Mouse (Mus musculus) lung, embryonic 15.5 days (tissue): ENCODE measurements around the gene Spata2l. TPM values are rescaled to one million over a fixed set of nuclear protein-coding genes. Genes with fewer than 3 reads are reported as not detected.
"Not testable (repeated sequence)": the region's sequence is repeated elsewhere in the genome, so short reads cannot be mapped to it uniquely, and the experiment has no call there.

Experiments used
- ATAC-seq: fragments of 200-750 bp; cut with Nextera tagmentation; 2 replicates; pipeline ENCODE4 v1.8.0; 2017; ENCODE audit warnings: moderate number of reproducible peaks, borderline replicate concordance; ENCODE audit not compliant: low FRiP score, low TSS enrichment; ENCODE audit errors: extremely low read depth
- H3K27ac ChIP-seq: fragments of 300-500 bp; sonication (generic); 2 replicates; pipeline ENCODE4 v1.5.1; 2015; ENCODE audit warnings: moderate library complexity, mild to moderate bottlenecking, inconsistent platforms
- H3K27me3 ChIP-seq: fragments of 300-500 bp; sonication (generic); 2 replicates; pipeline ENCODE4 v1.6.1; 2015; ENCODE audit warnings: inconsistent platforms
- H3K36me3 ChIP-seq: fragments of 300-500 bp; sonication (generic); 2 replicates; pipeline ENCODE4 v1.6.1; 2015; ENCODE audit warnings: inconsistent platforms
- H3K4me1 ChIP-seq: fragments of 300-500 bp; sonication (generic); 2 replicates; pipeline ENCODE4 v1.6.1; 2015; ENCODE audit warnings: inconsistent platforms
- H3K4me2 ChIP-seq: fragments of 300-500 bp; sonication (generic); 2 replicates; pipeline ENCODE4 v1.6.1; 2015; ENCODE audit warnings: inconsistent platforms, mild to moderate bottlenecking, moderate library complexity
- H3K4me3 ChIP-seq: fragments of 300-500 bp; sonication (generic); 2 replicates; pipeline ENCODE4 v1.5.1; 2015; ENCODE audit warnings: mild to moderate bottlenecking, inconsistent platforms
- H3K9ac ChIP-seq: fragments of 300-500 bp; sonication (generic); 2 replicates; pipeline ENCODE4 v1.6.1; 2015; ENCODE audit warnings: inconsistent platforms
- H3K9me3 ChIP-seq: fragments of 300-500 bp; sonication (generic); 2 replicates; pipeline ENCODE4 v1.6.1; 2016; ENCODE audit warnings: inconsistent platforms
- WGBS: fragments of 180-500 bp; shearing (Covaris S2); methylation state at CpG from one replicate; pipeline ENCODE4 v1.1.7; 2015; 5-methylcytosine and 5-hydroxymethylcytosine counted together
- polyA plus RNA-seq: library from polyadenylated mRNA; unstranded; fragments of >200 nt; fragmentation: Nextera tagmentation; extraction: Ambion mirVana; gene quantifications from 2 replicates; pipeline ENCODE4 v1.2.1, GENCODE M21; 2015

Gene Spata2l
- polyA plus RNA-seq, 1 experiment from 2014 or later, result 4.6 TPM

DNA sequence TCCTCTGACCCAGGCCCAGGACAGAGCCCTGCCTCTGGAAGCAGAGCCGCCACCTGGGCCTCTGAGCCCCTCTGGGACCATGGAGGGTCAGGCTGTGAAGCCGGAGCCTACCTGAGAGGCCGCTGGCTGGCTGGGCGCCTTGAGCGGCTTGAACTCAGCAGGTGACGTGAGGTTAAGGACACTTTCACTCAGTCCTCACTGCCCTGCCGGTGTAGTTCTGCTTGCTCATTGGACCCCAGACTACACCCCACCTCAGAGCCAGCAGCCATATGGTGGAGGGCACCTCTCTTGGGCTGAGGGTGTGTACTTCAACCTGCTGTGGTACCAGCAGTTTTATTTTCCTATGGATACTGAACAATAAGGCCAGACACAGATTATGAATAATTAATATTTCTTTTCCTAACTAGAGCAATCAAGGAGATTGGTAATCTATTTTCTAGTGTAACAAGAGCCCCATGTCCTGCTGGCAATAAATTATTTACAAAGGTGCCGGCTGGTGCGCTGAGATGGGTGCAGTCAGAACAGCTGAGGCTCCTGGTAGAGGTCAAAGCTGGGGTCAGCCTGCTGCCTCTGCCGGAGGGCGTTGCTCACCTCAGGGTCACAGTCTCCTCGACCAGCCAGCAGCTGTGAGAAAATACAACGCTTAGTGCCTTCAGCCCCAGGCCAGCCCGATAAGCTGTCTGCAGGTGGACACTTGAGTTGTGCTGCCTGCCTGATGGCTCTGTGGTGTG, 32.1 kb upstream of the Spata2l start:
- H3K9ac ChIP-seq, result no peak overlapping the region
- no peak for ATAC-seq
- H3K36me3 ChIP-seq, result peaks cover 61% of the 10 kb centered on the region
- no peak overlapping the region for H3K27ac ChIP-seq
- no peaks in the 10 kb centered on the region for H3K27me3 ChIP-seq
- H3K4me3 ChIP-seq, result no peak overlapping the region
- H3K9me3 ChIP-seq, result no peaks in the 10 kb centered on the region
- no peaks in the 10 kb centered on the region for H3K4me1 ChIP-seq
- whole genome bisulfite sequencing, result 70% methylated on average over 14 of the region's 14 CpGs
- no peak overlapping the region for H3K4me2 ChIP-seq

DNA sequence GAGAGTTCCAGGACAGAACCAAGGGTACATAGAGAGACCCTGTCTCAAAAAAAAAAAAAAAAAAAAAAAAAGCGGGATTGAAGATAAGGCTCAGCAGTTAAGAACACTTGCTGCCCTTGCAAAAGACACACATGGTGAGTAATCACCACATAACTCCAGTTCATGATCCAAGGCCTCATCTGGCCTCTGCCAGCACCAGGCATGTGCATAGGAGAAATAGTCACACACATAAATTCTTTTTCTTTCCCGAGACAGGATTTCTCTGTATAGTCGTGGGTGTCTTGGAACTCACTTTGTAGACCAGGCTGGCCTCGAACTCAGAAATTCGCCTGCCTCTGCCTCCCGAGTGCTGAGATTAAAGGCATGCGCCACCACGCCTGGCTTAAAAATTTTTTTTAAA, 21.6 kb upstream of the Spata2l start:
- H3K36me3 ChIP-seq, result peaks cover 56% of the 10 kb centered on the region
- not testable (repeated sequence) for H3K9me3 ChIP-seq, H3K4me2 ChIP-seq, H3K27ac ChIP-seq, H3K9ac ChIP-seq, H3K4me3 ChIP-seq, ATAC-seq, H3K27me3 ChIP-seq
- H3K4me1 ChIP-seq, result peaks cover 19% of the 10 kb centered on the region
- 89% methylated on average over 8 of the region's 8 CpGs for WGBS

GRCm38 (mm10) chr8:123257114-123257513, 21.1 kb upstream of the Spata2l start:
- H3K36me3 ChIP-seq, result peaks cover 54% of the 10 kb centered on the region
- H3K9me3 ChIP-seq, result no peaks in the 10 kb centered on the region
- peaks cover 20% of the 10 kb centered on the region for H3K4me1 ChIP-seq
- H3K27ac ChIP-seq, result no peak overlapping the region
- ATAC-seq, result no peak
- H3K4me2 ChIP-seq, result no peak overlapping the region
- no peak overlapping the region for H3K9ac ChIP-seq
- no peaks in the 10 kb centered on the region for H3K27me3 ChIP-seq
- H3K4me3 ChIP-seq, result no peak overlapping the region
- 85% methylated on average over 3 of the region's 3 CpGs for WGBS

DNA sequence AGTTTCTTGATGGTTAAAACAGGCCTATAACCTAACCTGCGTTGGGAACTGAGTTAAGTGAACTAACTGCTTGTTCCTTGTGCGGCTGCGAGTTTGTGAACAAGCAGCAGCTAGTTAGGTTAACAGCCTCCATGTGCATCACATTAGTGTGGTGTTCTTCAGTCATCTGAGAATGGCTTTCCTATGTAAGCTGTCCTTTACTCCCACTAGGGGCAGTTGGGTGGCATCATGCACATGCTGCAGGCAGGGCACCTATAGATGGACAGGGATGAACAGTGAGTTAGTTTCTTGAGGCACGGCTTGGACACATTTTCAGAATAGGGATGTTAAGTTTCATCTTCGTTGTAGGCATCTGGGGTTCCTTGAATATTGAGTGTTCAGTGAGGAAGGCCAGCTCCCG, 19.1 kb upstream of the Spata2l start:
- peak overlapping the region; percentile 90 for H3K4me3 ChIP-seq
- H3K4me2 ChIP-seq, result peak overlapping the region; percentile 92
- no peaks in the 10 kb centered on the region for H3K9me3 ChIP-seq
- peaks cover 52% of the 10 kb centered on the region for H3K36me3 ChIP-seq
- H3K27ac ChIP-seq, result no peak overlapping the region
- ATAC-seq, result no peak
- peak overlapping the region; percentile 97 for H3K9ac ChIP-seq
- WGBS, result 69% methylated on average over 6 of the region's 6 CpGs
- H3K4me1 ChIP-seq, result peaks cover 20% of the 10 kb centered on the region
- no peaks in the 10 kb centered on the region for H3K27me3 ChIP-seq

- Histone ChIP-seq H3K4me3 (peak within 1 kb of the TSS; percentile 90), H3K27ac (peak within 1 kb of the TSS; percentile 69), H3K4me2 (peak within 1 kb of the TSS; percentile 92), H3K9ac (peak within 1 kb of the TSS; percentile 97), H3K27me3 (no peaks in the 10 kb centered on the region), H3K36me3 (peaks cover 51% of the 10 kb centered on the region), H3K9me3 (no peaks in the 10 kb centered on the region), H3K4me1 (peaks cover 20% of the 10 kb centered on the region)
- ATAC-seq, result peak; percentile 96
- WGBS, result under 1% methylated on average over 91 of the region's 99 CpGs
These were observed 18.3 kb upstream of the Spata2l start, which contains the start of the genes Zfp276 and Vps9d1 for GRCm38 (mm10) chr8:123254099-123254885. Gene Zfp276 (plus strand): TSS chr8:123254195. Gene Vps9d1 (minus strand): TSS chr8:123254348.

GRCm38 (mm10) chr8:123253451-123254098, 17.5 kb upstream of the Spata2l start:
- H3K36me3 ChIP-seq, result peaks cover 51% of the 10 kb centered on the region
- no peaks in the 10 kb centered on the region for H3K9me3 ChIP-seq
- H3K4me3 ChIP-seq, result peak overlapping the region; percentile 90
- ATAC-seq, result no peak; the same call in 1 of the 2 replicates
- WGBS, result under 1% methylated on average over 40 of the region's 40 CpGs
- H3K9ac ChIP-seq, result peak overlapping the region; percentile 97
- H3K4me1 ChIP-seq, result peaks cover 20% of the 10 kb centered on the region
- peak overlapping the region; percentile 69 for H3K27ac ChIP-seq
- peak overlapping the region; percentile 92 for H3K4me2 ChIP-seq
- no peaks in the 10 kb centered on the region for H3K27me3 ChIP-seq

- Histone ChIP-seq H3K9ac (peak overlapping the region; percentile 97; the same call in 1 of the 2 replicates), H3K27me3 (no peaks in the 10 kb centered on the region), H3K4me2 (peak overlapping the region; percentile 92), H3K27ac (no peak overlapping the region), H3K4me1 (peaks cover 20% of the 10 kb centered on the region), H3K4me3 (peak overlapping the region; percentile 90), H3K36me3 (peaks cover 51% of the 10 kb centered on the region), H3K9me3 (no peaks in the 10 kb centered on the region)
- 41% methylated on average over 4 of the region's 4 CpGs for WGBS
- ATAC-seq, result no peak
These were observed 16.9 kb upstream of the Spata2l start for GRCm38 (mm10) chr8:123252925-123253324.

DNA sequence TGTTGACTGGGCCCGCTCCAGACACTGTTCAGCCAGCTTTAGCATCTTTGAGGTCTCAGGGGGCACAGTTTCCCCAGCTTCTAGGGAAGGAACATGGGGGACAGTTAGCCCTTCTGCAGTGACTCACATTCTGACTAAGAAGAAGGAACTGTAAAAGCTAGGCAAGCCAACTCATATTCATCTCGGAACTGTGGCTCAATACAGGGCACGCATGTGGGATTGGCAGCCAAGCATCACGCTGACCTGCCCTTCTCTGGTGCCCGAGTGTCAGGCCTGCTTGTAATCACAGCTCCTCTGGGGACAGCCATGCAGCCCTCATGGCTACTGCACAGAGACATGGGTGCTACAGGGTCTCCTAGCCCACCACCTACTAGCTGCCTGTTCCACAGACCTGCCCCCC, 14.9 kb upstream of the Spata2l start:
- Histone ChIP-seq H3K4me3 (no peak overlapping the region), H3K27ac (no peak overlapping the region), H3K4me1 (peaks cover 20% of the 10 kb centered on the region), H3K27me3 (no peaks in the 10 kb centered on the region), H3K36me3 (peaks cover 52% of the 10 kb centered on the region), H3K9ac (no peak overlapping the region), H3K4me2 (no peak overlapping the region), H3K9me3 (no peaks in the 10 kb centered on the region)
- 91% methylated on average over 5 of the region's 5 CpGs for WGBS
- no peak for ATAC-seq

GRCm38 (mm10) chr8:123248596-123248995, 12.6 kb upstream of the Spata2l start:
- H3K27ac ChIP-seq, result no peak overlapping the region
- H3K4me3 ChIP-seq, result no peak overlapping the region
- peaks cover 66% of the 10 kb centered on the region for H3K36me3 ChIP-seq
- H3K4me2 ChIP-seq, result no peak overlapping the region
- no peaks in the 10 kb centered on the region for H3K27me3 ChIP-seq
- H3K4me1 ChIP-seq, result peaks cover 9% of the 10 kb centered on the region
- 84% methylated on average over 8 of the region's 8 CpGs for WGBS
- H3K9me3 ChIP-seq, result no peaks in the 10 kb centered on the region
- H3K9ac ChIP-seq, result no peak overlapping the region
- ATAC-seq, result no peak

- WGBS, result 96% methylated on average over 6 of the region's 6 CpGs
- peaks cover 66% of the 10 kb centered on the region for H3K36me3 ChIP-seq
- 0 out of 2 replicates have a peak, but pooled peaks have one; percentile 24 for ATAC-seq
- no peaks in the 10 kb centered on the region for H3K9me3 ChIP-seq
- H3K4me3 ChIP-seq, result no peak overlapping the region
- no peak overlapping the region for H3K27ac ChIP-seq
- H3K4me1 ChIP-seq, result peaks cover 2% of the 10 kb centered on the region
- no peaks in the 10 kb centered on the region for H3K27me3 ChIP-seq
- H3K4me2 ChIP-seq, result no peak overlapping the region
- no peak overlapping the region for H3K9ac ChIP-seq
These were observed 11.7 kb upstream of the Spata2l start for GRCm38 (mm10) chr8:123247748-123248147.

- H3K4me1 ChIP-seq, result no peaks in the 10 kb centered on the region
- H3K9me3 ChIP-seq, result no peaks in the 10 kb centered on the region
- H3K27me3 ChIP-seq, result no peaks in the 10 kb centered on the region
- no peak overlapping the region for H3K9ac ChIP-seq
- no peak for ATAC-seq
- H3K27ac ChIP-seq, result no peak overlapping the region
- no peak overlapping the region for H3K4me3 ChIP-seq
- WGBS, result 83% methylated on average over 12 of the region's 12 CpGs
- peaks cover 64% of the 10 kb centered on the region for H3K36me3 ChIP-seq
- H3K4me2 ChIP-seq, result no peak overlapping the region
These were observed 9.5 kb upstream of the Spata2l start for GRCm38 (mm10) chr8:123245543-123245942.
